Mouse (Mus musculus) layer of hippocampus, postnatal 10 days (tissue): Measurements from ENCODE around the gene Bms1. TPM values are rescaled to one million over a fixed set of nuclear protein-coding genes. Genes with fewer than 3 reads are reported as not detected.

Experiments used
- DNase-seq, 2 experiments: peaks; one replicate each; pipeline ENCODE4 v3.0.0; 2021; ENCODE audit warnings: low spot score in 2 of 2
- long read RNA-seq: library from polyadenylated mRNA; stranded (forward); transcript quantifications from one replicate; pipeline ENCODE4 v2.0.0, GENCODE M21; 2023
- total RNA-seq, 2 experiments: library from RNA; stranded (reverse); gene quantifications; 2 replicates each; pipeline ENCODE4 v1.2.3; 2021

The Bms1 gene
- total RNA-seq: 10 to 100 TPM; 25.4 to 28.3 TPM
- long read RNA-seq, full-length matches to known transcripts: 3 of 7 reads
- long read RNA-seq, partial matches to known transcripts: 2 of 7 reads
- long read RNA-seq, other reads (novel, unspliced or antisense): 2 of 7 reads

DNA sequence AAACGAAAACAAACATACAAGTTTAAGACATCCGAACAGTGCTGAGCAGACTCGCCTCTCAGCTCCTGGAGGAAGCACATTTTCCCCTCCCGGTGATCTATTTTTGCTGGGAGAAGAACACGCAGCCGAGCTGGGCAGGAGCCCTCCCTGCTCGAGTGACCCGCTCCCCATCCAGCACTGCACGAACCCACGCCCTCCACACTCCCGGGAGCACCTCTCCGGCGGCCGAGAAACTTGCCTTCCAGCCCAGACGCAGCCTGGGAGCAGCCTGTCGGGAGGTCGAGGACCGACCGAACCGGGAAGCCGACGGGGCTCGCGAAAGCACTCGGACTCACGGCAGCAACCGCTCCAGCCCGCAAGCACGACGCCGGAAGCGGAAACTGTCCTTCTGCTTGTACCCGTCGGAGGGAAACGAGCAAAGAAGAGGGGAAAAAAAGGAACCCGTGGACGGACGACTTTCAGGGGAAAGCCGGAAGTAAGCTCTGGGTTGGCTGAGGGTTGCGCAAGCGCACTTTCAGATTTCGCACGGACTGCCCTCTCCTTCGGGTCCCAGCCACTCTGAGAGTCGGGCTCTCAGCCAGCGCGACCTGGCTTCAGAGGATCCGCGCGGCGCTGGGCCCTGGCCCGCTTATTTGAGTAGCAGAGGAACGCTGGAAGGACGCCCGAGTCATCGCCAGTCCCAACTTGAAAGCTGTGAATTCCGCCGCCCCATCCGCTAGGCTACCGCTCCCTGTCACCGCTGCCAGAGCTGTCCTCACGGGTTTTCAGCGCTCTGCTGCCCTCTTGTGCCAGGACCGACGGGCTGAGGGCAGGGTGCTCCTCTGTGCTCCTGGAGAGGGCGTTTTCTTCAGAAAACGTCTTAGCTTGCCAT, at the start of gene Bms1:
TSS of gene Bms1 (minus strand) at position 425 of the 871 bp plus-strand sequence.
- peak; percentile 97 to 98 for DNase-seq

- DNase-seq: no peak
These were observed 42.9 kb upstream of the Bms1 start for GRCm38 (mm10) chr6:118462069-118462705.

- no peak for DNase-seq
These were observed 38.5 kb upstream of the Bms1 start for GRCm38 (mm10) chr6:118457726-118458125.

GRCm38 (mm10) chr6:118455042-118455631, 35.9 kb upstream of the Bms1 start, which contains the start of gene Zfp248:
Gene Zfp248 (minus strand): TSS chr6:118455528.
- peak; percentile 90 to 92 for DNase-seq

- peak in 1 of 2 experiments; percentile 18 for DNase-seq
These were observed 35.2 kb upstream of the Bms1 start for GRCm38 (mm10) chr6:118454452-118454851.

DNA sequence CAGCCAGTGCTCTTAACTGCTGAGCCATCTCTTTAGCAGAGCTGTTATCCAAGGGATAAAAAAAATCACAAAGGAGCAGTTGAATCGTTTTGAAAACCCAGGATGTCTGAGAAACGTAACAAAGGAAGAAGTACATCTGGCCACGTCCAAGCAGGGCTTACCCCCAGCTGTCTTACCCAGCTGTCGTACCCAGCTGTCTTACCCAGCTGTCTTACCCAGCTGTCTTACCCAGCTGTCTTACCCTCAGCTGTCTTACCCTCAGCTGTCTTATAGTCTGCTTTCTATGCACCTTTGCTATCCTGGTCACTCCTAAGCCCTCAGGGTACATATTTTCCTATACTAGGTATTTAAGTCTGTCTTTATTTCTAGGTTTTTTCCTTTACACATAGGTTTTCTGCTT, 12.2 kb upstream of the Bms1 start:
- no peak for DNase-seq

- no peak for DNase-seq
These were observed 7.4 kb upstream of the Bms1 start for GRCm38 (mm10) chr6:118426666-118427065.

DNA sequence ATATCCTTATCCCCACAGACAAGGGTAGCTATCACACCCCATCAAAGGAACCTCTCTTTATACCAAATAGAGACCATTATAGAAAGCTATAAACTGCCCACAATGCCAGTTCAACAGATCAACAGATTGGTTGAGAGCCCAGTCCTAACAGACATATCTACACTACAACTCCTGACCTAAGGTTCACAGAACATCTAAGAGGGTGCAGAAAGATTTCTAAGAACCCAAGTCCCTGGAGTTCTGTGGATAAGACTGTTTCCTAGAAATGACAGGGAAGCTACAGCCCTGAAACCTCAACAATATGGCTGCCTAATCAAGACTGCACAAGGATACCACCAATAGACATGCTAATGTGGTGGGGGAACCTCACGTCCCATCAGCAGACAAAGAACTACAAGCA, 8.8 kb downstream of the Bms1 start:
- DNase-seq: no peak

DNA sequence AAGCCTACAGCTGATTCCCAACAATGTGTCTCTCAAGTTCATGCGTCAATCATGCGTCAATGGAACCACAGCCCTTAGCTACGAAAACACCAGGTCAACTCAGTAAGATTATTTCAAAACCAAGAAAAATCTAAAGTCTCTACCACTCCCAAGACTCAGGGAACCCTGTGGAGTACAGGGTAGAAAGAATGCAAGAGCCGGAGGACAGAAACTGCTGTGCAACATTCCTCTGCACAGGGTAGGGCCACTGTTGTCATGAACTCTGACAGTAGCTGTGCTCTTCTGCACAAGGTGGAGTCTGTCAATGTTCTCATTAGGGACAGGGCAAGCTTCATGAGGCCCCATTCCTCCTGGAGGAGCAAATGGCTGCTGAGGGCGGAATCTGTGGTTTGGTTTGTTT, 10.8 kb downstream of the Bms1 start:
- DNase-seq: no peak

DNA sequence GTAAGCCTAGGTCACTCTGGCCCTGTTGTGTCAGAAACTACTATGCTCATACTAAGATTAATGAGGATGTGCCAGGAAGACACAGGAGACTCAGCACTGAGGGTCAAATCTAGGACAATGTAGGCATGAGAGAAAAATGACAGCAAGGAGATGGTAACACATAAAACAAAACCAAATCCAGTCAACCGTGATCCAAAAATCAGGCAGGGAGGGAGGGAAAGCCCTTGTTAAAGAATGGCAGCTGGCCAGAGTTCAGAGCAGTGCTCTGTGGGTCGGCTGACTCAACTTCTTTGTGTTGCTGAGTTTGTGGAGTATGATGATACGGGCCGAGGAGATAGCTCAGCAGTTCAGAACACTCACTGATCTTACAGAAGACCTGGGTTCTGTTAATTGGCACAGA, 12.9 kb downstream of the Bms1 start:
- no peak for DNase-seq

DNA sequence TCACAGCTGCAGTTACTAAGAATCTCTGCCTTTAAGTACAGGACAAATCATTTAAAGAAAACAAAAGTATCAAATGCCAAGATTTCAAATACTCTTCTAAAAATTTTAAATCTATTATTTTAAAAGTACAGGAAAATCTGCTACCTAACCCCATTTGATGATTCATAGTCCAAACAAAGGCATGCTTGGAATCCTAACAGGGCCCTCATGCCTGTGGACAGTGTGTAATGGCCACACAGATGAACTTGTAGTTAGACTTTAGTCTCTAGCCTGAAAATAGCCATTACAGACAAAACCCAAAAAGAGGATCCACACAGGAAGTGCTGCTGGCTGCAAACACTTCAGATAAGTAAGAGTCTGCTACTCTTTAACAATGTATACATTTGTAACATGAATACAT, 28.5 kb downstream of the Bms1 start:
- no peak for DNase-seq

DNA sequence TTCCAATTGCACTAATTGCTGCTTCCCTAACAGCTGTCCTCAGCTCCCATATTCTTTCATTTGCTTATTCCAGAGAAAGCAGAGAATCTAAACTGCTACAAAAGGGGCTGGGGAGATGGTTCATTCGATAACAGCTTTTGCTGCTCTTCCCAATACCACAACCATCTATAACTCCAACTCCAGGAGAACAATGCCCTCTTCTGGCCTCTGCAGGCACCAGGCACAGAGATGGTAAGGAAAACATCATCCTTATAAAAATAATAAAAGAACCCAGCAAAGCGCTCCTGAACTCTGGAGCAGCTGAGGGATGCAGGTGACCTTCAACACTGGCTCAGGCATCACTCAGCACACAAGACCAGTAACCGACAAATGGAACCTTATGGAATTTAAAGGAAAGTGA, 33.3 kb downstream of the Bms1 start:
- DNase-seq: no peak

DNA sequence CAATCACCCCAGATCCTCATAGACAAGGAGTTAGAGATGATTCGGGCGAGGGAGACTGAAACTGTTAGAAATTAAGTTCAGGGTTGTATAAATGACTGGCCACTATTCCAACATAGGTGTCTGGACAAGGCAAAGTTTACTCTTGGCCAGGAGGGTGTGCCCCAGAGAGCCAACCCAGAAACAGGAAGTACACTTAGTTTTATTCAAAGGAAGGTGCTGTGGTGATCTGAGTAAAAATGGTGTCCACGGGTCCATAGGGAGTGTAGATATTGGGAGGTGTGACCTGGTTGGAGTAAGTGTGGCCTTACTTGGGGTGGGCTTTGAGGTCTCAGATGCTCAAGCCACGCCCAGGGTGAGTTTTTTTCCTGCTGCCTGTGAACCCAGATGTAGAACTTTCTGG, 38.0 kb downstream of the Bms1 start:
- no peak for DNase-seq

DNA sequence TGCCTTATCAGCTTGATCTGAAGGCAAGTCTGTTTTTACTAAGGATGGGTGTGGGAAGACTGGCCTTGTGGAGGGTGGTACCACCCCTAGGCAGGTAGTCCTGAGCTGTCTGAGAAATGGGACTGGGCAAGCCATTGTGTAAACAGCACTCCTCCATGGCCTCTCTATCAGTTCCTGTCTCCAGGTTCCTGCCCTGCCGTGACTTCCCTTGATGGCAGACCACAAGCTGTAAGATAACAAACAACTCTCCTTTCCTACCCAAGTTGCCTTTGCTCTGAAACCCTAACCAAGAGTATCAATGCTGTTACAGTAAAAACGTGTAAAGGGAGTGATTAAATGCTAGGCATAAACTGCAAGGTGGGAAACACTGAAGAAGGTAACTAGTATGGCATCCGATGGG, 38.6 kb downstream of the Bms1 start:
- no peak for DNase-seq

- peak; percentile 91 to 93 for DNase-seq
These were observed 39.7 kb downstream of the Bms1 start for GRCm38 (mm10) chr6:118379451-118380167.

- DNase-seq: no peak
These were observed 41.7 kb downstream of the Bms1 start for GRCm38 (mm10) chr6:118377611-118378010.

DNA sequence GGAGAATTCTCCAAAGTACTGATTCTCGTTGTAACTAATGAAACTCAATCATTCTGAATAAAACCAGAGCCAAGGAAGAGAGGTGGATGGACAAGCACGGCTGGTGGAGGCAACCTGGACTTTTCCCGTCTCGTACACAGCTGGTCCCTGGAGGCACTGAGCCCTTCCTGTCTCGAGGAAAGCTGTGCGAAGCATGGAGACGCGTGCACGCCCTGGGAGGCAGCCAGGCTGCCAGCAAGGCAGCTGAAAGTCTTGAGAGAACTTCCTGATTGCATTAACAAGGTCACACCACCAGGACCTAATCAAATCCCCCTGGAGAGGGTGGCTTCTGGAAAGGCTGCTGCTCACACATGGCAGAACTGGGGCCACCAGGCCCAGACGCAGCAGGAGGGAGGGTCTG, 43.3 kb downstream of the Bms1 start:
- DNase-seq: no peak

- DNase-seq: no peak
These were observed 43.8 kb downstream of the Bms1 start for GRCm38 (mm10) chr6:118375457-118375856.

DNA sequence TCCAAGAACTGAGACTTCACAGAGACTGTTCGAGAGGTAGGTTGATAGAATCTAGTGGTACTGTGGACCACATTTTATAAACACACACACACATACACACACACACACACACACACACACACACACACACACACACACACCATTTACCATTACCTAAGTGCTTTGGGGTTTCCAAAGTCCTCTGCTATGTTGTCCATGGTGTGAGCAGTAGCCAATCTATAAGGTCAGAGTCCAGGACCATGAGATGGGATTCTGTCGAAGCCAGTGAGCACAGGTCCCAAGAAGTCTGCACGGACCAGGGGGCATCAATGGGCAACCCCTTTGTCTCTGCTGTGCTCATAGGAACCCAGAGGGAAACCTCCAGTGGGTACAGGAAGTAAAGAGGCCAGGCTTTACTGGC, 44.2 kb downstream of the Bms1 start:
- no peak for DNase-seq

DNA sequence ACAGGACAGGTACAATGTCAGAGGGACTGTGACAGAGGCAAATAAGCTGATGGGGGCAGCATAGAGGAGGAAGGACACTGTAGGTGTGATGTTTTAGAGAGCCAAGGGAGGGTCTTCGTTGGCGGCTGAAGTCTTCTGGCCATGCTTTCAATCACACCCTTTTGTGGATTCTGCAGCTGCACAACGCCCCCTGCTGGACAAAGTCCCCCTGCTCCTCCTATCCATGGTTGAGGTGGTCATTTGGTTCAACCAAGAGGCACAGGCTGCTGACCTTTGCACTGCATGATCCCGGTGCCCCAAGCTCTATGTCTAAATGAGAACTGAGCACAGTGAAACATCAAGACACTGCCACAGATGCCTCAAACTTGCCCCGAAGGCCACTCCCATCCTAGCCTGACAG, 46.0 kb downstream of the Bms1 start:
- peak; percentile 50 to 64 for DNase-seq

DNA sequence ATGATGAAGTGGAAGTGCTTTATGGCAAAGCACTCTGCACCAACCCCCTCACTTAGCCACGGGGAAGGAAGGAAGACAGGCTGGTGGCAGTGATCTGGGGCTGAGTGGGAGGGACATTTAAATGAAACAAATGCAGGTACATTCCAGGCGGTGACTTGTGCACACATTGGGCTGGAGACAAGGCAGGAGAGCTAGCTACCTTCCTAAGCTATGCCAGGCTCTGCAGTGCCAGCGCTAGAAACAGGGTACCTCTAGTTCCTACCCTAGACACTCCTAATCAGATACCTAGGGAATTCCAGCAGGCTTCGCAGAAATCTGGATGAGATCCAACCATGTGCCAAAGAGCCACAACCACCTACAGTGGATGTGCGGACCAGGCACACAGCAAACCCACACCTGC, 46.5 kb downstream of the Bms1 start:
- DNase-seq: no peak
